Mouse (Mus musculus) limb, embryonic 14.5 days (tissue): ENCODE results near the gene Pqlc3. TPM values are rescaled to one million over a fixed set of nuclear protein-coding genes. Genes with fewer than 3 reads are reported as not detected.

ENCODE experiments used
- ATAC-seq: fragments of 200-750 bp; cut with Nextera tagmentation; 2 replicates; pipeline ENCODE4 v1.8.0; 2017; ENCODE audit warnings: low read depth, moderate number of reproducible peaks, moderate TSS enrichment; ENCODE audit not compliant: low FRiP score
- DNase-seq: peaks from one replicate; pipeline ENCODE4 v3.0.0-alpha.2; 2015; ENCODE audit warnings: low spot score
- H3K27ac ChIP-seq: fragments of 300-500 bp; sonication (generic); replicated peaks from 2 replicates; pipeline ENCODE4 v1.5.1; 2014; ENCODE audit warnings: low read depth, mild to moderate bottlenecking, low read length, moderate library complexity, mixed read lengths
- H3K27me3 ChIP-seq: fragments of 300-500 bp; sonication (generic); 2 replicates; pipeline ENCODE4 v1.6.1; 2014; ENCODE audit warnings: low read length, mixed read lengths; ENCODE audit not compliant: control insufficient read depth, insufficient read depth
- H3K36me3 ChIP-seq: fragments of 300-500 bp; sonication (generic); 2 replicates; pipeline ENCODE4 v1.6.1; 2014; ENCODE audit warnings: mild to moderate bottlenecking, low read length, moderate library complexity, mixed read lengths; ENCODE audit not compliant: control insufficient read depth, insufficient read depth
- H3K4me1 ChIP-seq: fragments of 300-500 bp; sonication (generic); 2 replicates; pipeline ENCODE4 v1.6.1; 2014; ENCODE audit warnings: antibody characterized with exemption, low read length, mixed read lengths; ENCODE audit not compliant: control insufficient read depth, insufficient read depth
- H3K4me2 ChIP-seq: fragments of 300-500 bp; sonication (generic); replicated peaks from 2 replicates; pipeline ENCODE4 v1.6.1; 2014; ENCODE audit warnings: low read depth, mild to moderate bottlenecking, low read length, moderate library complexity; ENCODE audit not compliant: severe bottlenecking
- H3K4me3 ChIP-seq: fragments of 300-500 bp; sonication (generic); replicated peaks from 2 replicates; pipeline ENCODE4 v1.5.1; 2014; ENCODE audit warnings: low read length
- H3K9ac ChIP-seq: fragments of 300-500 bp; sonication (generic); 2 replicates; pipeline ENCODE4 v1.6.1; 2014; ENCODE audit warnings: mild to moderate bottlenecking, low read depth, low read length, moderate library complexity; ENCODE audit not compliant: severe bottlenecking
- H3K9me3 ChIP-seq: fragments of 300-500 bp; sonication (generic); 2 replicates; pipeline ENCODE4 v1.6.1; 2016; ENCODE audit warnings: low read length; ENCODE audit not compliant: control insufficient read depth
- POLR2A ChIP-seq: fragments of 200-500 bp; IDR thresholded peaks from 2 replicates; pipeline ENCODE4 v1.8.0; 2012; ENCODE audit warnings: inconsistent platforms, mild to moderate bottlenecking, moderate library complexity, borderline replicate concordance; ENCODE audit not compliant: insufficient read depth, insufficient read length; ENCODE audit errors: extremely low read depth
- WGBS: fragments of 180-500 bp; shearing (Covaris S2); extraction: QIAGEN DNeasy Blood & Tissue Kit; methylation state at CpG from one replicate; pipeline ENCODE4 v1.1.7; 2014; 5-methylcytosine and 5-hydroxymethylcytosine counted together
- polyA plus RNA-seq, 2 experiments: library from polyadenylated mRNA; depleted of rRNA in 1 of 2; stranded (reverse) in 1 of 2; unstranded in 1 of 2; fragments of >200 nt; fragmentation: Nextera tagmentation in 1 of 2; extraction: Ambion mirVana in 1 of 2; gene quantifications; 2 replicates each; pipeline versions ENCODE4 v1.2.1 to v1.2.3; 2012 to 2014

Gene Pqlc3
- polyA plus RNA-seq, 2 experiments, result 8.4 to 12.8 TPM

DNA sequence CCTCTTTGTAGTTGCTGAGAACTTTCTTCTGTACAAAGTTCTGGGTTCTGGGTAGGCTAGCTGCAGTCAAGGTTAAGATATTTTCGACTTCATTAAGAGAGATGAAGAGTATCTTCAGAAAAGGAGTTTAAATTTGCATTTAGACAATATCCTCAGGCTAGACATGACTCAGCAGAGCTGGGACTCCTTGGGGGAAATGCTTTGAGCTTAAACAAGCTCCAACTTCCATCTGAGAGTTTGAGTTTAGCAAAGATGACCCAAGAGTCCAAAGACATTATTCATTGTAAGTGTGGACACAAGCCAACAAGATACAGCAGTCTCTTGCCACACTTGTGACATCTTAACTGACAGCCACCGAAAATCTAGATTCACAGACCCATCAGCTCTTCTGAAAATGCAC is 39.2 kb upstream of the Pqlc3 start:
- H3K4me3 ChIP-seq, result no peak overlapping the region
- TF ChIP-seq POLR2A, result no peak
- no peak for ATAC-seq
- peaks cover 4% of the 10 kb centered on the region; the same call in 1 of the 2 replicates for H3K4me1 ChIP-seq
- H3K36me3 ChIP-seq, result no peaks in the 10 kb centered on the region
- WGBS, result 74% methylated on average over 2 of the region's 2 CpGs
- no peaks in the 10 kb centered on the region for H3K9me3 ChIP-seq
- no peaks in the 10 kb centered on the region for H3K27me3 ChIP-seq
- no peak overlapping the region for H3K27ac ChIP-seq
- H3K9ac ChIP-seq, result no peak overlapping the region
- no peak for DNase-seq
- H3K4me2 ChIP-seq, result no peak overlapping the region

DNA sequence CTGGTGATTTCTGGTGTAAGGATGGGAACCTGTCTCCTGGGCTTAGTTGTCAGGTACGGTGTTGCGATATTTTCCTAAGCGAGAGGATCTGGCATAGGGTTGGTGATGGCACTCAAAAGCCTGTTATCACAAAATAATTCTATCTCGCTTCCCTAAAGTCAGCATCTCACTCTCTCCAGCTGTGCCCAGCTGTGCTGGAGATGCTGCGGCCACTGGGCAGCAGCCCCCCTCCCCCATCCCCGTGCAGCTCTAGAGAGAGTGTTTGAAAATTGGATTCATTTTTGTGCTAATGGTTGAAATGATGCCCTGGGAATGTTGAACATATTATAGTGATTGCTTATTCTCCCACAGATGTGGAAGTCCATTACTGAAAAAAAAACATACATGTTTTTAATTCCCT is 38.0 kb upstream of the Pqlc3 start:
- Histone ChIP-seq H3K4me3 (no peak overlapping the region), H3K27ac (no peak overlapping the region), H3K4me1 (peaks cover 4% of the 10 kb centered on the region; the same call in 1 of the 2 replicates), H3K36me3 (no peaks in the 10 kb centered on the region), H3K4me2 (no peak overlapping the region), H3K9ac (no peak overlapping the region), H3K9me3 (no peaks in the 10 kb centered on the region), H3K27me3 (no peaks in the 10 kb centered on the region)
- no peak for TF ChIP-seq POLR2A
- 85% methylated on average over 6 of the region's 6 CpGs for WGBS
- DNase-seq, result no peak
- no peak for ATAC-seq

DNA sequence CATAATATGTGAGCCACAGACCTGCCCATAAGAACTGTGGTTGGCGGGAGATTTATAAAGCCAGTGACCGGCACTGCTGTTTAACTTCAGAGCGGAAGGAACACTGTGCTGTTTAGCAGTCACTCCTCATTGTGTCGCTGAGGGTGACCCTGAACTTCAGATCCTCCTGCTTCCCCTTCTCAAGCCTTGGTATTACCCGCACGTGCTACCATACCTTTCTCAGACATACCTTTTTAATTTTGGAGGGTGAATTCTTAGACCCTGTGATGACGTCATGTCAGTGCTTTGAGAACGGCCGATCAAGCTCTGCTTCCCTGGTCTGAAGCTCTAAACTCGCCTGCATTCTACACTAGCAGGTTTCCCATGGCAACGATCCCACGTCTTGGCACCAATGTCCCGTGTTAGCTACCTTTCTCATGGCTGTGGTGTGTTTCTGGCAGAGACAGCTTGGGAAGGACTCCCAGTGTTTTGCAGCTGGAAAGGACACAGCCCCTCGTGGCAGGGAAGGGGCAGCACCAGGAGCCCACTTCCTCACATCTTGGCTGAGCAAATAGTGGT is 36.9 kb upstream of the Pqlc3 start:
- Histone ChIP-seq H3K4me1 (peaks cover 4% of the 10 kb centered on the region; the same call in 1 of the 2 replicates), H3K9ac (no peak overlapping the region), H3K27ac (no peak overlapping the region), H3K9me3 (no peaks in the 10 kb centered on the region), H3K36me3 (no peaks in the 10 kb centered on the region), H3K4me2 (no peak overlapping the region), H3K4me3 (no peak overlapping the region), H3K27me3 (no peaks in the 10 kb centered on the region)
- peak; percentile 26; the same call in 1 of the 2 replicates for ATAC-seq
- TF ChIP-seq POLR2A, result no peak
- peak; percentile 16 for DNase-seq
- WGBS, result 37% methylated on average over 14 of the region's 14 CpGs

DNA sequence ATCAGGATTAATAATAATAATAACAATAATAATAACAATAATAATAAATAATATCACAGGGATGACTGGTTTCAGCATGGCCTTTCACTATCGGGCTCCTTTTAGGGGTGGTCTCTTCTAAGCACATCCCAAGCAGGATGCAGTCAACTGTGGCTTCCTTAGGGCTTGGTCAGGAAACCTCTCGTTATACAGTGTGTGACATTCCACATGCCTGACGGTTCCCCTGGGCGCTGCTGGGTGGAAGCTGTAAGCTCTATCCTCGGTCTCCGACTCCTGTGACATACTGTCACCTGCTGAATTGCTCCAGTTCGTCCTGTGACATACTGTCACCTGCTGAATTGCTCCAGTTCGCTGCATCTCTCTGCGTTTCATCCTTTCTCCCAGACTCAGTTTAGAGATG is 36.3 kb upstream of the Pqlc3 start:
- H3K4me3 ChIP-seq, result no peak overlapping the region
- H3K4me1 ChIP-seq, result peaks cover 4% of the 10 kb centered on the region; the same call in 1 of the 2 replicates
- no peak overlapping the region for H3K9ac ChIP-seq
- 48% methylated on average over 9 of the region's 9 CpGs for WGBS
- no peaks in the 10 kb centered on the region for H3K36me3 ChIP-seq
- no peak overlapping the region for H3K4me2 ChIP-seq
- no peaks in the 10 kb centered on the region for H3K27me3 ChIP-seq
- TF ChIP-seq POLR2A, result no peak
- ATAC-seq (0 out of 2 replicates have a peak, but pooled peaks have one; percentile 23), DNase-seq (no peak)
- H3K27ac ChIP-seq, result no peak overlapping the region
- no peaks in the 10 kb centered on the region for H3K9me3 ChIP-seq

DNA sequence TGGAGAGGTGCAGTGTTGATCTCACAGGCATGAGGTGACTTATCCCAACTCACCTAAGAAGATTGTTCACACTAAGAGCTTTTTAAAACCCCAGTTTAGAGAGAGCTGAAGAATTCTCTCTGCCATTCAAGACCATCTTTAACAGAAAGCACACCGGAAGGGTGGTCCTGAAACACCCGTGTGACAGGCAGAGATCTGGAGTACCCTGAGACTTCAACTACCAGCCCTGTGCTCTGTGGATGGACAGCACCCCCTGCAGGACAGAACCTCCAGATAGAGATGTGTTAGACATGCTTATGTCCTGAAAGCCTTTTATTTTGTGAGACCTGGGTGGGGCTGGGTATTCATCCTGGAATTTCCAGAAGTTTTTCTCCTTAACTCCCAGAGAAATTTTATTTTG is 34.9 kb upstream of the Pqlc3 start:
- H3K9ac ChIP-seq, result no peak overlapping the region
- H3K27ac ChIP-seq, result no peak overlapping the region
- WGBS, result 64% methylated on average over 2 of the region's 2 CpGs
- H3K4me3 ChIP-seq, result no peak overlapping the region
- no peaks in the 10 kb centered on the region for H3K27me3 ChIP-seq
- peaks cover 4% of the 10 kb centered on the region; the same call in 1 of the 2 replicates for H3K4me1 ChIP-seq
- ATAC-seq, result no peak
- H3K9me3 ChIP-seq, result no peaks in the 10 kb centered on the region
- no peak overlapping the region for H3K4me2 ChIP-seq
- DNase-seq, result no peak
- TF ChIP-seq POLR2A, result no peak
- no peaks in the 10 kb centered on the region for H3K36me3 ChIP-seq
